Mouse (Mus musculus): Measurements from ENCODE around the gene Fbxo36. TPM values are rescaled to one million over a fixed set of nuclear protein-coding genes. Genes with fewer than 3 reads are reported as not detected.
A peak's percentile ranks its signal among the peaks of the same experiment; 100 is the strongest.

Gene Fbxo36
- polyA plus RNA-seq, 1 experiment from 2014 or later = 9.4 TPM

GRCm38 (mm10) chr1:84837523-84838145 is 2.0 kb upstream of the Fbxo36 start:
- peak; percentile 5 for DNase-seq
- Histone ChIP-seq H3K36me3 (ENCODE audit: insufficient read depth) (peaks cover 8% of the 10 kb centered on the region), H3K9ac (peak overlapping the region; percentile 96), H3K4me2 (peak overlapping the region; percentile 69), H3K4me1 (ENCODE audit: insufficient read depth) (no peaks in the 10 kb centered on the region), H3K9me3 (ENCODE audit: low read depth, low read length) (no peaks in the 10 kb centered on the region), H3K27ac (ENCODE audit: low read depth) (peak overlapping the region; percentile 99), H3K4me3 (ENCODE audit: low read depth, low read length) (peak overlapping the region; percentile 86), H3K27me3 (ENCODE audit: insufficient read depth, low read length) (no peaks in the 10 kb centered on the region)
- TF ChIP-seq CTCF (IDR thresholded peaks at IDR 0.05; ENCODE audit: low read depth) = no peak
- no peak for ATAC-seq (ENCODE audit: insufficient read depth)
- 5% methylated on average over 20 of the region's 20 CpGs for WGBS

- H3K9ac ChIP-seq = peak overlapping the region; percentile 96
- peak overlapping the region; percentile 99 for H3K27ac ChIP-seq (ENCODE audit: low read depth)
- H3K4me3 ChIP-seq (ENCODE audit: low read depth, low read length) = peak overlapping the region; percentile 86
- H3K27me3 ChIP-seq (ENCODE audit: insufficient read depth, low read length) = no peaks in the 10 kb centered on the region
- no peaks in the 10 kb centered on the region for H3K4me1 ChIP-seq (ENCODE audit: insufficient read depth)
- H3K36me3 ChIP-seq (ENCODE audit: insufficient read depth) = peaks cover 4% of the 10 kb centered on the region
- peak overlapping the region; percentile 69 for H3K4me2 ChIP-seq
- ATAC-seq (ENCODE audit: insufficient read depth) (peak; percentile 15), DNase-seq (peak; percentile 30)
- TF ChIP-seq CTCF (IDR thresholded peaks at IDR 0.05; ENCODE audit: low read depth) = no peak
- no peaks in the 10 kb centered on the region for H3K9me3 ChIP-seq (ENCODE audit: low read depth, low read length)
- under 1% methylated on average over 22 of the region's 22 CpGs for WGBS
Measured at GRCm38 (mm10) chr1:84838156-84838555, 1.5 kb upstream of the Fbxo36 start.

- WGBS = under 1% methylated on average over 44 of the region's 44 CpGs
- peak overlapping the region; percentile 96 for H3K9ac ChIP-seq
- H3K27ac ChIP-seq (ENCODE audit: low read depth) = peak overlapping the region; percentile 99
- TF ChIP-seq CTCF (IDR thresholded peaks at IDR 0.05; ENCODE audit: low read depth) = no peak
- DNase-seq = peak; percentile 76
- no peaks in the 10 kb centered on the region for H3K27me3 ChIP-seq (ENCODE audit: insufficient read depth, low read length)
- no peaks in the 10 kb centered on the region for H3K36me3 ChIP-seq (ENCODE audit: insufficient read depth)
- peak; percentile 67 for ATAC-seq (ENCODE audit: insufficient read depth)
- H3K9me3 ChIP-seq (ENCODE audit: low read depth, low read length) = no peaks in the 10 kb centered on the region
- H3K4me3 ChIP-seq (ENCODE audit: low read depth, low read length) = peak overlapping the region; percentile 86
- H3K4me1 ChIP-seq (ENCODE audit: insufficient read depth) = no peaks in the 10 kb centered on the region
- H3K4me2 ChIP-seq = peak overlapping the region; percentile 69
Measured at GRCm38 (mm10) chr1:84838621-84839151, 955 bp upstream of the Fbxo36 start.

- Histone ChIP-seq H3K36me3 (ENCODE audit: insufficient read depth) (no peaks in the 10 kb centered on the region), H3K9me3 (ENCODE audit: low read depth, low read length) (no peaks in the 10 kb centered on the region), H3K27me3 (ENCODE audit: insufficient read depth, low read length) (no peaks in the 10 kb centered on the region), H3K4me3 (ENCODE audit: low read depth, low read length) (peak within 1 kb of the TSS; percentile 86), H3K9ac (peak within 1 kb of the TSS; percentile 96), H3K4me1 (ENCODE audit: insufficient read depth) (no peaks in the 10 kb centered on the region), H3K4me2 (peak within 1 kb of the TSS; percentile 69), H3K27ac (ENCODE audit: low read depth) (peak within 1 kb of the TSS; percentile 99)
- ATAC-seq (ENCODE audit: insufficient read depth) (peak; percentile 36), DNase-seq (peak; percentile 24)
- 0 out of 2 replicates have a peak, but pooled peaks have one; percentile 20 for TF ChIP-seq CTCF (IDR thresholded peaks at IDR 0.05; ENCODE audit: low read depth)
- under 1% methylated on average over 39 of the region's 39 CpGs for WGBS
Measured at GRCm38 (mm10) chr1:84840018-84840664, 500 bp downstream of the Fbxo36 start, which contains the start of gene Trip12. Gene Trip12, minus strand, starts transcription at chr1:84840516.

GRCm38 (mm10) chr1:84841061-84841460 is 1.4 kb downstream of the Fbxo36 start:
- peak overlapping the region; percentile 96 for H3K9ac ChIP-seq
- H3K4me2 ChIP-seq = peak overlapping the region; percentile 69
- peak overlapping the region; percentile 86; the same call in 1 of the 2 replicates for H3K4me3 ChIP-seq (ENCODE audit: low read depth, low read length)
- no peaks in the 10 kb centered on the region for H3K27me3 ChIP-seq (ENCODE audit: insufficient read depth, low read length)
- WGBS = 57% methylated on average over 3 of the region's 3 CpGs
- no peaks in the 10 kb centered on the region for H3K36me3 ChIP-seq (ENCODE audit: insufficient read depth)
- no peak for ATAC-seq (ENCODE audit: insufficient read depth)
- TF ChIP-seq CTCF (IDR thresholded peaks at IDR 0.05; ENCODE audit: low read depth) = no peak
- no peak overlapping the region for H3K27ac ChIP-seq (ENCODE audit: low read depth)
- no peaks in the 10 kb centered on the region for H3K9me3 ChIP-seq (ENCODE audit: low read depth, low read length)
- H3K4me1 ChIP-seq (ENCODE audit: insufficient read depth) = no peaks in the 10 kb centered on the region
- DNase-seq = no peak

- H3K36me3 ChIP-seq (ENCODE audit: insufficient read depth) = no peaks in the 10 kb centered on the region
- ATAC-seq (ENCODE audit: insufficient read depth) (no peak), DNase-seq (no peak)
- no peak overlapping the region for H3K4me2 ChIP-seq
- no peaks in the 10 kb centered on the region for H3K27me3 ChIP-seq (ENCODE audit: insufficient read depth, low read length)
- TF ChIP-seq CTCF (IDR thresholded peaks at IDR 0.05; ENCODE audit: low read depth) = no peak
- no peaks in the 10 kb centered on the region for H3K4me1 ChIP-seq (ENCODE audit: insufficient read depth)
- H3K9ac ChIP-seq = no peak overlapping the region
- H3K27ac ChIP-seq (ENCODE audit: low read depth) = no peak overlapping the region
- WGBS = 86% methylated on average over 2 of the region's 2 CpGs
- H3K4me3 ChIP-seq (ENCODE audit: low read depth, low read length) = no peak overlapping the region
- H3K9me3 ChIP-seq (ENCODE audit: low read depth, low read length) = no peaks in the 10 kb centered on the region
Measured at GRCm38 (mm10) chr1:84843366-84843765, 3.7 kb downstream of the Fbxo36 start.

GRCm38 (mm10) chr1:84847698-84848097 is 8.1 kb downstream of the Fbxo36 start:
- WGBS = 90% methylated on average over 7 of the region's 7 CpGs
- no peak overlapping the region for H3K4me2 ChIP-seq
- H3K9ac ChIP-seq = no peak overlapping the region
- H3K4me3 ChIP-seq (ENCODE audit: low read depth, low read length) = no peak overlapping the region
- no peaks in the 10 kb centered on the region for H3K36me3 ChIP-seq (ENCODE audit: insufficient read depth)
- no peaks in the 10 kb centered on the region for H3K4me1 ChIP-seq (ENCODE audit: insufficient read depth)
- H3K9me3 ChIP-seq (ENCODE audit: low read depth, low read length) = no peaks in the 10 kb centered on the region
- TF ChIP-seq CTCF (IDR thresholded peaks at IDR 0.05; ENCODE audit: low read depth) = no peak
- no peak for ATAC-seq (ENCODE audit: insufficient read depth)
- no peak overlapping the region for H3K27ac ChIP-seq (ENCODE audit: low read depth)
- no peaks in the 10 kb centered on the region for H3K27me3 ChIP-seq (ENCODE audit: insufficient read depth, low read length)
- DNase-seq = no peak

Data from lung, embryonic 14.5 days (tissue).